Mouse (Mus musculus): Measurements from ENCODE around the gene Bphl. TPM values are rescaled to one million over a fixed set of nuclear protein-coding genes. Genes with fewer than 3 reads are reported as not detected.
A peak's percentile ranks its signal among the peaks of the same experiment; 100 is the strongest.

Gene Bphl
- total RNA-seq (2017): 7.1 and 14.1 TPM in 2 replicates

- ATAC-seq (ENCODE audit: extremely low read depth, insufficient number of reproducible peaks, low FRiP score, poor library complexity, severe bottlenecking): peak; percentile 77
These were observed at the start of gene Bphl for GRCm38 (mm10) chr13:34037172-34038055. Gene Bphl, plus strand, starts transcription at chr13:34037597.

DNA sequence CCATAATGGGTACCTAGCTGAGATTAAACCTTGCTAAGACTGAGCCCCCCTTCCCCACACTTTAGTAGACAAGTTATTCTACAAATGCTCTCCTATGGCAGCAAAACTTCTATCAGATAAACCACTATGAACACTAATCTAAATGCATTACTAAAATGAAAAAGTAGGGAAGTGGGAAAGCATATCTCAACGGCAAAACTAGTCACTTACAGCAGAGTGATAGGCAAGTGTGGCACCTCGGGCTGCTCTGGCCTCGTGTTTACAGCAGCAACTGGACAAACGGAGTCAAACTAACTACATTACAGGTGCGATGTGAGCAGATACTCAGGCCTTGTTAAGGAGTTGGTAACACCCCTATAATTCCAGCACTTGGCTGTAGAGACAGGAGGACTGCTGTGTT, 47.8 kb upstream of the Bphl start:
- ATAC-seq (ENCODE audit: extremely low read depth, insufficient number of reproducible peaks, low FRiP score, poor library complexity, severe bottlenecking): no peak

DNA sequence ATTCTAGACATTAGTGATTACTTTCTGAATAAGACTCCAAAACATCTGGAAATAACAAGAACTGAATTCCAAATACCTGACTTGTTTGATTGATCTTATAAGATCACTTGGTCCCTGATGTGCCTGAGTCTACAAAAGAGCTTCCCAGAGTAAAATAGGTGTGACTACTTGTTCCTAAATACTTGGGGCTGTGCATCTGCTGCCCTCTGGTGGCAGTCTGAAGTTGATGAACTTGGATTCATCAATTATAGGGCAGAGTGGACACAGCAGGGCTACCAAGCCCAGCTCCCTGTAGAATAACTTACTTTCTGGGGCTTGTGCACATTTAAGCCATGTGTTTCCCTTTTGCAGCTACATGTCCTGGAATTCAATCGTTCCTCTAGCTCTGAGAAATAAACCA, 42.2 kb upstream of the Bphl start:
- ATAC-seq (ENCODE audit: extremely low read depth, insufficient number of reproducible peaks, low FRiP score, poor library complexity, severe bottlenecking): peak; percentile 79

DNA sequence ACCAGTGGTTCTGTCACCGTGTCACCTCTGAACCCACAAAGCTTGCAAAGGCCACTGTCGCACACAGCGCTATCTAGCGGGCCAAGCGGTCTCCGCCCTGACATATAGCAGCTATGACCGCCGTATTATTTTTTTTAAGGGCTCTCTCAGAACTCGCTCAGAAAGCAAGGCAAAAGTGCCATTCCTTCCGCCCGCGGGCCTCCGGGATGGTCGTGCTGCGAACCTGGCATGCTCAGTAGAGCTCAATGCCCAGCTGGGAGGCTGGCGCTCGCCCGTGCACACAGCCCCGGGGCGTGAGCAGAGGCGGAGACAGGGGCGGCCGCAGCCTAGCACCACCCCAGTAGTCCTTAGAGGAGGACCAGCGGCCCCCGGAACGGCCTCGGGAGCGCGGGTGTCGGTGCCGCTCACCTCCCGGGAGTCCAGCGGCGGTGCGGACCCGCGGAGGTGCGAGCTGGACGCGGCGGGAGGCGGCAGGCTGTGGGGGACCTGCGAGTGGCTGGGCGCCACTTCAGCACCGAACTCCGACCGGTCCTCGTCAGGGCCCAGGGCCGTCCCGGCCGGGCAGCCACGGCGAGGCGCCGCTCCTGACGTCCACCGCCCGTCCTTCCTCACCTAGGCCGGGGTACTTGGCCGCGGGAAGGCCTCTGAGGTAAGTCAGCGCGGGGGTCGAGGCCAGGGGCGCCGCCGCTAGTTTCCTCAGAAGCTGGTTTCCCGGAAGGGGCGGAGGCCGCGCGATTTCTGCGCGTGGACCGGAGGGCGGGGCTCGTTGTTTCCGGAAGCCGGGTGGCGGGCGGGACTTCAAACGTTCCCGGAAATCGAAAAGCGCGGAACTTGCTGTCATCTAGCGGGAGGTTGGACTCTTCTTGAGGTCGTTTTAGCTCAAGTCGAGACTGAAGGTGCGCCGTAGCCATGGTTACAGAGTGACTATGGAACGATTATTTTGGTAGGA, 35.1 kb upstream of the Bphl start, which contains the start of the genes Ripk1 and Serpinb6a:
Ripk1 (plus strand) TSS at position 306 of the 949 bp plus-strand sequence.
Serpinb6a (minus strand) TSS at position 737 of the 949 bp plus-strand sequence.
- ATAC-seq (ENCODE audit: extremely low read depth, insufficient number of reproducible peaks, low FRiP score, poor library complexity, severe bottlenecking): peak; percentile 85

DNA sequence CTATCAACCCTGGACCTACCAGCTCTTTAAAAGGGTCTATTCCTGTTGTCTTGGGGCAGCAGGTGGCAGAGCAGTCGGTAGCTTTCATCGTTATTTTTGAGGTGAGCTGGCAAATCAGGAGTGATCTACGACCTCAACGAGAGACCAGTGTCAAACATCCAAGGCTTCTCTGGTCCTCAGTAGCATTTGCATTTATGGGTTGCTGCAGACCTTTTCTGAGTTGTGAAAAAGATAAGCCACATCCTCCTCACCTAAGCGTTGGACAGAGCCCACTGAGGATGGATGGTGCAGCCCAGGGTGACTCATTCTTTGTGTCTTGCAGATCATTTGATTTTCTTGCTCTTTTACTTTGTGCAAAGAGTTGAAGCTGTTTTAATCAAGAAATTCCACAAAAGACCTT, 34.3 kb upstream of the Bphl start:
- ATAC-seq (ENCODE audit: extremely low read depth, insufficient number of reproducible peaks, low FRiP score, poor library complexity, severe bottlenecking): no peak

DNA sequence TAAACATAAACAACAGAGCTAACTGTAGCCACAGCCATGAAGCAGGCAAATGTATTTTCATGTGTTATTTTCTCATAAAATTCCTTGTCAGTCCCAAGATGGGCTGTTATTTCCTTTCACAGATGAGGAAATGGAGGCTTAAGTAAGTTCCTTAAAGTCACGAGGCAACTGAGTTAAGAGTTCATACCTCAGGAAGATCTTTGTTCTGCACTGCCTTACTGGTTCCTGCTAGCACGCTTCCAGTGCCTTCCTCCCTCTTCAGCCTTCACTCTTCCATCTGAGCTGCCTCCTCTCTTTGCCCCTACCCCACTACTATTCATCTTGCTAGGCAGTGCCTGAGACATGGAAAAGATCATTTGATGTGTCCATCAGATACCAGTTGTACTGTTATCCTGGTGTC, 30.2 kb upstream of the Bphl start:
- no peak for ATAC-seq (ENCODE audit: extremely low read depth, insufficient number of reproducible peaks, low FRiP score, poor library complexity, severe bottlenecking)

DNA sequence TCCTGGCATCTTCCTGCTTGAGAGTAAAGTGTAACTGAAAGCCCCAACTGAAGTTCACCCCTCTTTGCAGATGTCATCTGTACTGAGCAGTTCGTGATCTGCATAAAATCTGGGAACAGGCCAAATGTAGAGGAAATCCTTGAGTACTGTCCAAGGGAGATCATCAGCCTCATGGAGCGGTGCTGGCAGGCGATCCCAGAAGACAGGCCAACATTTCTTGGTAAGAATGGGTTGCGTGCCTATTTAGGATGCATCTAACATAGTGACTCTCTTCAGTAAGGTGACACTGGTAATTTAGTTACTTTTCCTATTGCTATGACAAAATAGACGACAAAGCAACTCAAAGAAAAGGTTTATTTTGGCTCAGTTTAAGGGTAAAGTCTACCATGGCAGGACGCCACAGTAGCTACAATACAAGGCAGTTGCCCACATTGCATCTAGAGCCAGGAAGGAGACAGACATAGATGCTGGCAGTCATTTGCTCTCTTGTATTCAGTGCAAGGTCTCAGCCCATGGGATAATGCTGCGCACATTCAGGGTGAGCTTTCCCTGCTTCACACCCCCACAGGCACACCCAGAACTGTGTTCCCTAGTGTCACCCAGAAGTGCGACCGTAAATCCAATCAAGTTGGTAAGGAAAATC, 20.3 kb upstream of the Bphl start:
- ATAC-seq (ENCODE audit: extremely low read depth, insufficient number of reproducible peaks, low FRiP score, poor library complexity, severe bottlenecking): no peak

DNA sequence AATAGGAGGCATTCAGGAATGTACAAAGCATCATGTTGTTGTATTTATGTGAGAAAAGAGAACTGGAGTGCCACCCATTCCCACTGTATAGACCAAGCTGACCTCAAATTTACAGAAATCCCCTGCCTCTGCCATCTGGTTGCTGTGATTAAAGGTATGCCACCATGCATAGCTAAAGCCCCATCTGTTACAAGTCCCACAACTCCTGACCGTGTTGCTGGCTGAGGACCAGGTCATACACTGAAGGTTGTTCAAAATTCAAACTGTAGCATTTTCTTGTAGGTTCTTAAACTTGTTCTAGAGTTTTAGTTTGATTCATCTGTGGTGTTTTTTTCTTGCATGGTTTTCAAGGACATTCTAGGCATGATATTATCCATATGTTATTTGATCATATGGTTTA, 18.9 kb upstream of the Bphl start:
- no peak for ATAC-seq (ENCODE audit: extremely low read depth, insufficient number of reproducible peaks, low FRiP score, poor library complexity, severe bottlenecking)

GRCm38 (mm10) chr13:34021998-34022397, 15.4 kb upstream of the Bphl start:
- no peak for ATAC-seq (ENCODE audit: extremely low read depth, insufficient number of reproducible peaks, low FRiP score, poor library complexity, severe bottlenecking)

GRCm38 (mm10) chr13:34032041-34032440, 5.4 kb upstream of the Bphl start:
- ATAC-seq (ENCODE audit: extremely low read depth, insufficient number of reproducible peaks, low FRiP score, poor library complexity, severe bottlenecking): no peak

GRCm38 (mm10) chr13:34035424-34035823, 2.0 kb upstream of the Bphl start:
- ATAC-seq (ENCODE audit: extremely low read depth, insufficient number of reproducible peaks, low FRiP score, poor library complexity, severe bottlenecking): no peak

- no peak for ATAC-seq (ENCODE audit: extremely low read depth, insufficient number of reproducible peaks, low FRiP score, poor library complexity, severe bottlenecking)
These were observed 671 bp upstream of the Bphl start for GRCm38 (mm10) chr13:34036726-34037125.

DNA sequence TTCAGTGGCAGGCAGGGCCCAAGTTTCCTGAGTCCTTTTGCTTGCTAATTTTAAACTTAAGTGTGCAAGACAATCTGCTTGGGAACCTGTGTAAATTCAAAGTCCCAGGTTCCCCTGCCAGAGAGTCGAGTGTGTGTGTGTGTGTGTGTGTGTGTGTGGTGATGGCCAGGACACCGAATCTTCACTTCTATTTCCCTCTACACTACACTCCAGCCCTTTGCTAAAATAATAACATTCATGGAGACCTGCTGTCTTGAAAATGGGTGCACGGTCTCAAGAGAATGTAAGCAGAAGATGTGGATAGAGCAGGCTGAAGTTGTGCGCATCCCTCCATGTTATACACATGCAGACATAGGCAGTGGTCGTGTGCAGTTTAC, 647 bp downstream of the Bphl start:
- ATAC-seq (ENCODE audit: extremely low read depth, insufficient number of reproducible peaks, low FRiP score, poor library complexity, severe bottlenecking): no peak

- ATAC-seq (ENCODE audit: extremely low read depth, insufficient number of reproducible peaks, low FRiP score, poor library complexity, severe bottlenecking): no peak
These were observed 1.5 kb downstream of the Bphl start for GRCm38 (mm10) chr13:34038901-34039341.

- ATAC-seq (ENCODE audit: extremely low read depth, insufficient number of reproducible peaks, low FRiP score, poor library complexity, severe bottlenecking): no peak
These were observed 2.7 kb downstream of the Bphl start for GRCm38 (mm10) chr13:34040091-34040490.

DNA sequence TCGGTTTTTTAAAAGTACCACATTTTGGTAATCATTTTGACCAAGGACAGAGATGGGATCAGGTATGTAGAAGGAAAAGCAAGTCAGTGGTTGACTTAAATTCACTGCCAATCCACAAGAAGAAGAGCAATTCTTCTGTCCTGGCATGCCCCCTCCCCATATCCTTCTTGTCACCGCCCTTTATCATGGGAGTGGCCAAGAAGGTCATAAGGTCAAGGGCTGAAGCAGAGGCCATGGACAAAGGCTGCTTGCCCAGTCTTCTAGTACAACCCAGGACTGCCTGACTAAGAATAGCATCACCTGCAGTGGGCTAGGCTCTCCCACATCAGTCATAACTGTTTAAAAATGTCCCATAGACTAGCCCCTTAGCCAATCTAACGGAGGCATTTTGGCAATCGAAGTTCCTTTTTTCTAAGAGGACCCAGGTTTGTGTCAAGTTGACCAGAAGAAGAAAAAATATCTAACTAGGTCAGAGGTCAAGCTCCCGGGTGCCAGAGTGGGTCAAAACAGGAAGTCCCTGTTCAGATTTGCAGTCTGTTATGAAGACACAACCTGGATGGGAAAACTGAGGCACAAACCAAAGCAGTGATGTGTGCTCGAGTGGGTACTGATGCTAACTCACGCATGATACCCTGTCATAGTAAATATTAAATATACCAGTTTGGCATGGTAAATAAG, 6.5 kb downstream of the Bphl start:
- no peak for ATAC-seq (ENCODE audit: extremely low read depth, insufficient number of reproducible peaks, low FRiP score, poor library complexity, severe bottlenecking)

- ATAC-seq (ENCODE audit: extremely low read depth, insufficient number of reproducible peaks, low FRiP score, poor library complexity, severe bottlenecking): no peak
These were observed 8.3 kb downstream of the Bphl start for GRCm38 (mm10) chr13:34045511-34046249.

- ATAC-seq (ENCODE audit: extremely low read depth, insufficient number of reproducible peaks, low FRiP score, poor library complexity, severe bottlenecking): peak; percentile 92
These were observed 9.1 kb downstream of the Bphl start for GRCm38 (mm10) chr13:34046421-34047012.

Measured in neutrophil, adult 5-6 weeks (primary cell).